Mouse (Mus musculus) ES-E14 (cell line): ENCODE data around the gene Gm27021.

Source experiments
- HCFC1 ChIP-seq: IDR thresholded peaks from 2 replicates; pipeline ENCODE4 v1.6.1; 2012; ENCODE audit warnings: low read length, inconsistent platforms, borderline replicate concordance; ENCODE audit not compliant: insufficient read depth
- ZC3H11A ChIP-seq: IDR thresholded peaks from 2 replicates; pipeline ENCODE4 v1.6.1; 2012; ENCODE audit warnings: low read depth, mild to moderate bottlenecking, inconsistent platforms, low read length, borderline replicate concordance

DNA sequence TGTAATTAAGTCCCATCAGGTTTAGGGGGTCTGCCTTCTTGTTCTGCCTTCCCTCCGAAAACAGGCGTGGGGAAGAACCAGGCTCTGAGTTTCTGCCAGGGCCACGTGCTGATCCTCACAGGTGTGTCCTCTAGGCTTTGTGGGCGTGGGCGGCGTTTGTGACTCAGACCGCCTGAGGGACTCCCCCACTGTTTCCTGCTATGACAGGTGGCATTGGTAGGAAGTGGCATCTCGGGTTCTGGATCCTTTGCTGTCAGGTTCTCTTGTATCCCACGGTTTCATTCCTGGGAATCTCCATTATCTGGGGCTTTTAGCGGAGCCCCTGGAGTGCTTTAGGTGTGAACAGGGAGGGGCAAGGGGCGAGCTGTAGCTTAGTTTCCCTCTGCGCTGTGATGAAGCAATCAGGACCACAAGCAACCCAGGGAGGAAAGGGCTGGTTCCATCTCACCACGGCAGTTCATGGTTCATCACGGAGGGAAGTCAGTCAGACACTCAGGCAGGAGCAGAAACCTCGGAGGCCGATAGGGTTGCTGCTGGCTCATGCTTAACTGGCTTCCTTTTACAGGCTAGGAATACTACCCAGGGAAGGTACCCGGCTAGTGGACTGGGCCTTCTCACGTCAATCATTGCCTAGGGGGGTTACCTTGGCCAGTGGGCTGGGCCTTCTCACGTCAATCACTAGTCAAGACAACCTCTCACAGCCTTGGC, 34.0 kb upstream of the Gm27021 start:
- no peak for TF ChIP-seq ZC3H11A
- no peak for TF ChIP-seq HCFC1
